ENCODE assay signal across 17 mouse cellular contexts in genomic region chr9:69292776-69293687, GRCm38 (mm10).
A peak's percentile ranks its signal among the peaks of the same experiment; 100 is the strongest.
DNase-seq lines count a peak whose midpoint lies in the region; ATAC-seq lines count a peak whose summit lies in the region.
"Had no signal": no experiment of that assay in that cellular context is flagged by ENCODE, and none has a peak within 500 bp of the region (broad histone marks: within the 10 kb centered on the region; RNA-seq: fewer than 3 reads in every experiment).

No protein-coding gene starts in this region.

- no peak overlapping the region for H3K4me3 ChIP-seq in hindbrain, embryonic 14.5 days (replicated peaks; ENCODE audit: low read length)
- H3K4me3 ChIP-seq in hindbrain, embryonic 10.5 days, result no peak overlapping the region
- no peak overlapping the region for H3K4me3 ChIP-seq in neural tube, embryonic 15.5 days (replicated peaks)
- 0 out of 2 replicates have a peak overlapping the region, but pooled peaks have one; percentile 2 for H3K4me3 ChIP-seq in midbrain, embryonic 13.5 days (replicated peaks)
- H3K4me3 ChIP-seq: limb, embryonic 12.5 days; liver, embryonic 15.5 days had no signal

- no peaks in the 10 kb centered on the region for H3K9me3 ChIP-seq in hindbrain, embryonic 14.5 days (ENCODE audit: control insufficient read depth, low read length)
- no peaks in the 10 kb centered on the region for H3K9me3 ChIP-seq in hindbrain, embryonic 10.5 days
- no peaks in the 10 kb centered on the region for H3K9me3 ChIP-seq in neural tube, embryonic 15.5 days (replicated peaks)
- no peaks in the 10 kb centered on the region for H3K9me3 ChIP-seq in midbrain, embryonic 13.5 days
- H3K9me3 ChIP-seq: limb, embryonic 12.5 days; liver, embryonic 15.5 days had no signal

- H3K4me1 ChIP-seq in hindbrain, embryonic 14.5 days (replicated peaks; ENCODE audit: control insufficient read depth, insufficient read depth, low read length), result peaks cover 18% of the 10 kb centered on the region; the same call in 1 of the 2 replicates
- peaks cover 27% of the 10 kb centered on the region for H3K4me1 ChIP-seq in hindbrain, embryonic 10.5 days (replicated peaks)
- peaks cover 27% of the 10 kb centered on the region for H3K4me1 ChIP-seq in neural tube, embryonic 15.5 days
- H3K4me1 ChIP-seq in midbrain, embryonic 13.5 days (replicated peaks), result peaks cover 22% of the 10 kb centered on the region

- peaks cover 38% of the 10 kb centered on the region for H3K27me3 ChIP-seq in hindbrain, embryonic 14.5 days (ENCODE audit: control insufficient read depth, insufficient read depth, low read length)
- peaks cover 56% of the 10 kb centered on the region for H3K27me3 ChIP-seq in hindbrain, embryonic 10.5 days (ENCODE audit: insufficient read depth, poor library complexity, severe bottlenecking)
- H3K27me3 ChIP-seq in neural tube, embryonic 15.5 days (replicated peaks), result peaks cover 33% of the 10 kb centered on the region
- peaks cover 42% of the 10 kb centered on the region for H3K27me3 ChIP-seq in midbrain, embryonic 13.5 days

- ATAC-seq in hindbrain, embryonic 14.5 days (ENCODE audit: low FRiP score), result no peak
- ATAC-seq in neural tube, embryonic 15.5 days (ENCODE audit: low FRiP score), result no peak
- no peak for ATAC-seq in midbrain, embryonic 13.5 days
- ATAC-seq: lung, postnatal 0 days had no signal

- peak overlapping the region; percentile 29 for H3K4me2 ChIP-seq in hindbrain, embryonic 14.5 days (replicated peaks)
- H3K4me2 ChIP-seq in neural tube, embryonic 15.5 days, result 0 out of 2 replicates have a peak overlapping the region, but pooled peaks have one; percentile 13
- peak overlapping the region; percentile 2; the same call in 1 of the 2 replicates for H3K4me2 ChIP-seq in midbrain, embryonic 13.5 days (replicated peaks)
- H3K4me2 ChIP-seq: liver, embryonic 15.5 days had no signal

- DNase-seq in hindbrain, embryonic 14.5 days (ENCODE audit: low spot score), result no peak
- DNase-seq in hindbrain, embryonic 10.5 days (ENCODE audit: low spot score), result no peak
- DNase-seq in neural tube, embryonic 10.5 days (ENCODE audit: extremely low spot score, low spot score), result no peak
- DNase-seq in layer of hippocampus, adult 8-10 months (ENCODE audit: low spot score in 2 of 2), result no peak
- no peak for DNase-seq in thymus, adult 18-20 months
- DNase-seq: cerebellum, adult 18-20 months; cerebellum, postnatal 36 days; gastrocnemius, postnatal 10 days; kidney, adult 18-20 months; kidney, postnatal 14 days; layer of hippocampus, adult 9-11 months; right cerebral cortex, postnatal 4 days had no signal

- 0 out of 2 replicates have a peak overlapping the region, but pooled peaks have one; percentile 10 for H3K9ac ChIP-seq in hindbrain, embryonic 14.5 days
- H3K9ac ChIP-seq in neural tube, embryonic 15.5 days (replicated peaks), result no peak overlapping the region
- H3K9ac ChIP-seq in midbrain, embryonic 13.5 days (replicated peaks), result no peak overlapping the region
- H3K9ac ChIP-seq: limb, embryonic 12.5 days; liver, embryonic 15.5 days had no signal

- WGBS in hindbrain, embryonic 14.5 days, result 83% methylated on average over 12 of the region's 12 CpGs
- WGBS in hindbrain, embryonic 10.5 days, result 78% methylated on average over 12 of the region's 12 CpGs
- WGBS in neural tube, embryonic 15.5 days, result 84% methylated on average over 12 of the region's 12 CpGs
- 75% methylated on average over 12 of the region's 12 CpGs for WGBS in midbrain, embryonic 13.5 days

- H3K36me3 ChIP-seq in hindbrain, embryonic 14.5 days (replicated peaks; ENCODE audit: control insufficient read depth, insufficient read depth), result no peaks in the 10 kb centered on the region
- H3K36me3 ChIP-seq in hindbrain, embryonic 10.5 days, result no peaks in the 10 kb centered on the region
- H3K36me3 ChIP-seq in neural tube, embryonic 15.5 days, result no peaks in the 10 kb centered on the region
- no peaks in the 10 kb centered on the region for H3K36me3 ChIP-seq in midbrain, embryonic 13.5 days
- H3K36me3 ChIP-seq: limb, embryonic 12.5 days; liver, embryonic 15.5 days had no signal

- H3K27ac ChIP-seq in hindbrain, embryonic 14.5 days, result no peak overlapping the region
- no peak overlapping the region for H3K27ac ChIP-seq in hindbrain, embryonic 10.5 days
- no peak overlapping the region for H3K27ac ChIP-seq in neural tube, embryonic 15.5 days (replicated peaks)
- H3K27ac ChIP-seq in midbrain, embryonic 13.5 days, result no peak overlapping the region
- H3K27ac ChIP-seq: limb, embryonic 12.5 days; liver, embryonic 15.5 days had no signal
